Mouse (Mus musculus) hindbrain, embryonic 13.5 days (tissue): ENCODE results near the gene Gucy2c. TPM values are rescaled to one million over a fixed set of nuclear protein-coding genes. Genes with fewer than 3 reads are reported as not detected.

ENCODE experiments used
- ATAC-seq: fragments of 200-750 bp; cut with Nextera tagmentation; 2 replicates; pipeline ENCODE4 v1.8.0; 2017; ENCODE audit warnings: moderate TSS enrichment; ENCODE audit not compliant: low FRiP score
- H3K27ac ChIP-seq: fragments of 300-500 bp; sonication (generic); 2 replicates; pipeline ENCODE4 v1.5.1; 2015; ENCODE audit warnings: inconsistent platforms, mild to moderate bottlenecking, moderate library complexity
- H3K27me3 ChIP-seq: fragments of 300-500 bp; sonication (generic); 2 replicates; pipeline ENCODE4 v1.6.1; 2015; ENCODE audit warnings: mild to moderate bottlenecking, inconsistent platforms
- H3K36me3 ChIP-seq: fragments of 300-500 bp; sonication (generic); 2 replicates; pipeline ENCODE4 v1.6.1; 2015; ENCODE audit warnings: mild to moderate bottlenecking, inconsistent platforms
- H3K4me1 ChIP-seq: fragments of 300-500 bp; sonication (generic); replicated peaks from 2 replicates; pipeline ENCODE4 v1.6.1; 2015; ENCODE audit warnings: inconsistent platforms
- H3K4me2 ChIP-seq: fragments of 300-500 bp; sonication (generic); 2 replicates; pipeline ENCODE4 v1.6.1; 2015; ENCODE audit warnings: inconsistent platforms, mild to moderate bottlenecking, moderate library complexity
- H3K4me3 ChIP-seq: fragments of 300-500 bp; sonication (generic); 2 replicates; pipeline ENCODE4 v1.5.1; 2015; ENCODE audit warnings: mild to moderate bottlenecking, inconsistent platforms
- H3K9ac ChIP-seq: fragments of 300-500 bp; sonication (generic); 2 replicates; pipeline ENCODE4 v1.6.1; 2015; ENCODE audit warnings: mild to moderate bottlenecking, inconsistent platforms
- H3K9me3 ChIP-seq: fragments of 300-500 bp; sonication (generic); 2 replicates; pipeline ENCODE4 v1.6.1; 2016; ENCODE audit warnings: inconsistent platforms
- WGBS: fragments of 180-500 bp; shearing (Covaris S2); methylation state at CpG from one replicate; pipeline ENCODE4 v1.1.7; 2015; 5-methylcytosine and 5-hydroxymethylcytosine counted together
- polyA plus RNA-seq: library from polyadenylated mRNA; unstranded; fragments of >200 nt; fragmentation: Nextera tagmentation; extraction: Ambion mirVana; gene quantifications from 2 replicates; pipeline ENCODE4 v1.2.1, GENCODE M21; 2015

The Gucy2c gene
- polyA plus RNA-seq, 1 experiment from 2014 or later = 0.09 TPM

DNA sequence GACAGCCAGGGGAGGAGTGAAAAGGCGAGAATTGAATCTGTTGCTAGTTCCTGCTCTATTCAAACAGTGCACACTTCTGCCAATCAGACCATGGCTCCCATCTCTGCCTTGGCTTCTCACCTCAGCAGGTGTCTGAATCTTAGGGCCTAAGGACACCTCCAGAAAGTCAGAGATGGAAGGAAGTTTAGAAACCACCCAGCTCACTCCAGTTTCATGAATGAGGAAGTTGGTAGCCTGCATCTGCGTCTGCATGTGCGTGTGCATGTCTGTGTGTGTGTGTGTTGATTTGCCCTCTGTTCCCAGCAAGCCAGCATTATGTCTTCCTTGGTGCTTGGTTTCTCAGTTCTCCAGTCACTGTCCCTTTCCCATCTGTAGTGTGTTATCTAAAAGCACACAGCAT, 67.5 kb downstream of the Gucy2c start:
- no peaks in the 10 kb centered on the region for H3K27me3 ChIP-seq
- H3K27ac ChIP-seq = no peak overlapping the region
- no peak for ATAC-seq
- no peak overlapping the region for H3K4me3 ChIP-seq
- 90% methylated on average over 3 of the region's 3 CpGs for WGBS
- H3K9ac ChIP-seq = no peak overlapping the region
- no peaks in the 10 kb centered on the region for H3K36me3 ChIP-seq
- H3K4me2 ChIP-seq = no peak overlapping the region
- no peaks in the 10 kb centered on the region for H3K9me3 ChIP-seq
- H3K4me1 ChIP-seq = no peaks in the 10 kb centered on the region

DNA sequence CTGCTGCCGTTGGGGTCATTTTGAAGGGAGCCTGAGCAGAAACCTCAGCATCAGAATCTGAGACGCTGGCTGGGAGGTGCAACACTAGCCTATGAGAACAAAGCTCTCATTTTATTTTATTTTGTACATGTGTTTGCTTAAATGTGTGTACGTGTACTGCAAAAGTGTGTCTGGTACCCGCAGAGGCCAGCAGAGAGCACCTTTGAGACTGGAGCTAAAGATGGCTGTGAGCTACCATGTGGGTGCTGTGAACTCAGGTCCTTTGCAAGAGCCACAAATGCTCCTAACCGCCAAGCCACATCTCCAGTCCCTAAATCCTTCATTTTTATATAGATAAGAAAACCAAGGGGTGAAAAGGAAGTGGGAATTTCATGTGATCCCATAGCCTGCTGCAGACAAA, 71.2 kb downstream of the Gucy2c start:
- H3K27ac ChIP-seq = no peak overlapping the region
- no peak overlapping the region for H3K4me2 ChIP-seq
- 92% methylated on average over 5 of the region's 5 CpGs for WGBS
- no peaks in the 10 kb centered on the region for H3K27me3 ChIP-seq
- H3K4me3 ChIP-seq = no peak overlapping the region
- ATAC-seq = no peak
- no peak overlapping the region for H3K9ac ChIP-seq
- no peaks in the 10 kb centered on the region for H3K4me1 ChIP-seq
- H3K36me3 ChIP-seq = no peaks in the 10 kb centered on the region
- no peaks in the 10 kb centered on the region for H3K9me3 ChIP-seq

- Histone ChIP-seq H3K9ac (no peak overlapping the region), H3K4me1 (no peaks in the 10 kb centered on the region), H3K4me3 (no peak overlapping the region), H3K36me3 (no peaks in the 10 kb centered on the region), H3K4me2 (no peak overlapping the region), H3K27me3 (no peaks in the 10 kb centered on the region), H3K9me3 (no peaks in the 10 kb centered on the region), H3K27ac (no peak overlapping the region)
- WGBS = 92% methylated on average over 6 of the region's 6 CpGs
- ATAC-seq = no peak
Observed at GRCm38 (mm10) chr6:136708597-136708996, 73.0 kb downstream of the Gucy2c start.

GRCm38 (mm10) chr6:136701878-136702277, 79.7 kb downstream of the Gucy2c start:
- Histone ChIP-seq H3K4me2 (no peak overlapping the region), H3K9ac (no peak overlapping the region), H3K27ac (no peak overlapping the region), H3K4me3 (no peak overlapping the region), H3K4me1 (no peaks in the 10 kb centered on the region), H3K27me3 (no peaks in the 10 kb centered on the region), H3K9me3 (no peaks in the 10 kb centered on the region), H3K36me3 (no peaks in the 10 kb centered on the region)
- no peak for ATAC-seq
- 98% methylated on average over 3 of the region's 3 CpGs for WGBS

DNA sequence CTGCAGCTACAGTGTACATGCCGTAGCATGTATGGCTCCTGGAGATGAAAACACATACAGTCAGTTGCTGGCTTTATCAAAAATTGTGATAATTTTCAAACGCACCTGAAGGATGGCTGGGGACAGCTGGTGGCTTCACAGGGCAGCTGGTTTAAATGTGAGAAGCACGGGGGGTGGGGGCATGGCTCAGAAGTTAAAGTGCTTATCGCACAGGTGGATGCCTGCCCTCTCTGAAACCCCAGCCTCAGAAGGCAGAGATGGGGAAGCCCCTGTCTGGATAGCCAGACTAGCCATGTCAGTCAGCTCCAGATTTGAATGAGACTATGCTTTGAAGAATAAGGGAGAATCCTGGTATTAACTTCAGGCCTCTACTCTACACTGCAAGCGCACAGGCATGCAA, 80.4 kb downstream of the Gucy2c start:
- H3K9me3 ChIP-seq = no peaks in the 10 kb centered on the region
- no peak overlapping the region for H3K4me2 ChIP-seq
- ATAC-seq = no peak
- no peaks in the 10 kb centered on the region for H3K27me3 ChIP-seq
- H3K4me1 ChIP-seq = no peaks in the 10 kb centered on the region
- no peak overlapping the region for H3K27ac ChIP-seq
- 89% methylated on average over 5 of the region's 5 CpGs for WGBS
- no peak overlapping the region for H3K4me3 ChIP-seq
- no peaks in the 10 kb centered on the region for H3K36me3 ChIP-seq
- H3K9ac ChIP-seq = no peak overlapping the region

GRCm38 (mm10) chr6:136691314-136691713, 90.3 kb downstream of the Gucy2c start:
- no peak for ATAC-seq
- Histone ChIP-seq H3K9me3 (no peaks in the 10 kb centered on the region), H3K4me1 (no peaks in the 10 kb centered on the region), H3K27ac (no peak overlapping the region), H3K4me3 (no peak overlapping the region), H3K27me3 (no peaks in the 10 kb centered on the region), H3K36me3 (no peaks in the 10 kb centered on the region), H3K9ac (no peak overlapping the region), H3K4me2 (no peak overlapping the region)
- WGBS = 93% methylated on average over 6 of the region's 6 CpGs

- Histone ChIP-seq H3K27me3 (no peaks in the 10 kb centered on the region), H3K4me2 (no peak overlapping the region), H3K36me3 (no peaks in the 10 kb centered on the region), H3K27ac (no peak overlapping the region), H3K4me3 (no peak overlapping the region), H3K9ac (no peak overlapping the region), H3K4me1 (no peaks in the 10 kb centered on the region), H3K9me3 (no peaks in the 10 kb centered on the region)
- no peak for ATAC-seq
- WGBS = 87% methylated on average over 5 of the region's 5 CpGs
Observed at GRCm38 (mm10) chr6:136690527-136690926, 91.0 kb downstream of the Gucy2c start.

DNA sequence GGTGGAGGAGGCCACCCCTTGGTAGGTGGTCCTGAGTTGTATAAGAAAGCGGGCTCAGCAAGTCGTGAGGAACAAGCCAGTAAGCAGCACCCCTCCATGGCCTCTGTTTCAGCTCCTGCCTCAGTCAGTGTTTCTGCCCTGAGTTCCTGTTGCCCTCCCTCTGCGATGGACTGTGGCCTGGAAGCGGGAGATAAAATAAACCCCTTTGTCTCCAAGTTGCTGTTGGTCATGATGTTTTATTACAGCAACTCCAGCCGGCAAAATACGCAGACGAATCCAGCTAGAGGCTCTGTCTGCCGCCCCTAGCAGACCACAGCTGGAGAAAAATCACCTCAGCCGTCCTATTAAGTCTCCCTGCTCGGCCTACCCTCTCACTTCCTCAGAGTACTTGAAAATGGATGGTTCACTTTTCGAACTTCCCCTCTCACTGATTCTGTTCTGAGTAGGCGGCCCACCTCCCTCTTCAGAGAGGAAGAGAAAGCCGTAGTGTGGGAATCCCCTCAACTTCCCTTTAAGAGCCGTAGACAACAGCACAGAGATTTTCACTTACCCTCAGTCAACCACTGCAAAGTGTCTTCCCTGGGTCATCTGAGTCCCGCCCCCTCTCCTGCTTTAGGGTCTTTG, 91.7 kb downstream of the Gucy2c start:
- Histone ChIP-seq H3K4me2 (no peak overlapping the region), H3K27ac (no peak overlapping the region), H3K4me1 (no peaks in the 10 kb centered on the region), H3K4me3 (no peak overlapping the region), H3K9ac (no peak overlapping the region), H3K36me3 (no peaks in the 10 kb centered on the region), H3K9me3 (no peaks in the 10 kb centered on the region), H3K27me3 (no peaks in the 10 kb centered on the region)
- 81% methylated on average over 15 of the region's 15 CpGs for WGBS
- ATAC-seq = no peak

DNA sequence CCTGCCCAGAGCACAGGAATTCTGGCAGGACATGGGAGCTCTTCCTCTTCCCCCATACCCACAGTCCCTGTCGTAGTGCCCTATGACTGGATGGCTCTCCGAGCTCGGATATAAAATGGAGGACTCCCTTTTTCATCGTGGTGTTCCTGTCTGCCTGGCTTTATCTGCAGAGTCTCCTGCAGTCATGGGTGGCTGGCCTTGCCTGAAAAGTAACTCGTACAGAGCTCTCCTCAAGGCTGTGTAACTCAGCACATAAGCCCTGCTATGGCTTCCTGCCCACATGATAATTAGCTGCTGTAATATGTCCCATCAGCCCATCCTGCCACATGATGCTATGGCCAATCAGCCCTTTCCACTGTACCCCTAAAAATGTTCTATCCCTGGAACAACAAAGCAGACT, 96.1 kb downstream of the Gucy2c start:
- Histone ChIP-seq H3K9ac (no peak overlapping the region), H3K4me2 (no peak overlapping the region), H3K4me3 (no peak overlapping the region), H3K9me3 (no peaks in the 10 kb centered on the region), H3K27me3 (no peaks in the 10 kb centered on the region), H3K27ac (no peak overlapping the region), H3K4me1 (no peaks in the 10 kb centered on the region), H3K36me3 (no peaks in the 10 kb centered on the region)
- 73% methylated on average over 5 of the region's 5 CpGs for WGBS
- no peak for ATAC-seq

DNA sequence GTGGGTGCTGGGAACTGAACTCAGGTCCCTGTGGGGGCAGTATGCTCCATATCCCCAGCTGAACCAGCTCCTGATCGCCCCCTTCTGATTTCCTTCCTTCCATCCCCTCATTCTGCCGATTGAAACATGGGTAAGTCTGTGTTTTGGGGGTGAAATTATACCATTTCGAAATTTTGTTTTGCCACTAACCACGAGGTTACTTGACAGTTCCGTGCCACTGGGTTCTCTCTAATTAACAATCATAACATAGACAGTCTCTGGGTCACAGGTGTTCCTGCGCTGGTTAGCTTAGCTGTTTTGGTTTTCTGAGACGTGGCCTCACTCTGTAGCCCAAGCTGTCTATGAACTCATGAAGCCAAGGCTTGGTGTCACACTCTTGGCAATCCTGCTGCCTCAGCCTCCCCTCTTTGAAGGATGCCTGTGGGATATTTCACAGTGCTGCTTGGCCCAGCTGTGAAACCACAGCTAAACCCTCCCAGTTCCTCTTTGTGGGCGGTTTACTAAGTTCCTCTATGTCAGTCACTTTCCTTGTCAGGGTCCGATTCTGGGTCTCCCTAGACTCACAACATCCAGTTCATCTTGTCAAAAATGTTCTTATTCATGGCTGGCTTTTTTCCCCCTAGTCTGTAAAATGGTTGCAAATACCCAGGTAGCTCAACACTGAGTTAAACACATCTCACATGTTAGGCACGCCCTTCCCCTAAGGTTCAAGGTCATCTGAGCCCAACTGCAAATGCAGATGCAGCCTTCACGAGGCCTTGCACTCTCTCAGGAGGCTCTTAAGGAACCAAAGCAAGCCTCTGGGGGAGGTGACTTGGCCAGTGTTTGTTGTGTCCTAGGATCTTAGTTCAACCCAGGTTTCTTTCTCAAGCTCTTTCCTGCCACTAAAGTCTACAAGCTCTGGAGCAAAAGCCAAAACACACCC, 97.9 kb downstream of the Gucy2c start:
- no peak overlapping the region for H3K4me3 ChIP-seq
- no peak overlapping the region for H3K9ac ChIP-seq
- H3K36me3 ChIP-seq = no peaks in the 10 kb centered on the region
- no peak for ATAC-seq
- no peaks in the 10 kb centered on the region for H3K27me3 ChIP-seq
- no peaks in the 10 kb centered on the region for H3K9me3 ChIP-seq
- no peaks in the 10 kb centered on the region for H3K4me1 ChIP-seq
- no peak overlapping the region for H3K27ac ChIP-seq
- 89% methylated on average over 11 of the region's 11 CpGs for WGBS
- no peak overlapping the region for H3K4me2 ChIP-seq

DNA sequence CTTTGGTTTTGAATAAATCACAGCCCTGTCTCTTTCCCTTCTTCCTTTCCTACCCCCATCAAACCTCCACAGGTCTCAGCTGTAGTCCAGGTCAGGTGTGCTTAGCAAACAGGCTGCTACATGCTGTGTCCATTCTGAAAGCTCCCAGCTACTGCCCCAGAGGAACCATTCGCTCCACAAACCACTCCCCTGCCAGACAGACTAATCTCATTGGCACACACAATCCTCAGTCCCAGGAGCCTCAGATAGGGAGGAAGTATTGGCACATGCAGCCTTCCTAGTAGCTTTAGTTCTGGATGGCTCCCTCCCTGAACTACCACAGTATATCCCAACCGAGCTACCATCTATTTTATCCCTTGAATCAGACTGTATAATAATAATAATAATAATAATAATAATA, 102.2 kb downstream of the Gucy2c start:
- Histone ChIP-seq H3K36me3 (no peaks in the 10 kb centered on the region), H3K4me2 (no peak overlapping the region), H3K27ac (no peak overlapping the region), H3K27me3 (no peaks in the 10 kb centered on the region), H3K9me3 (0 out of 2 replicates have a peak, but pooled peaks cover 2% of the 10 kb centered on the region), H3K4me3 (no peak overlapping the region), H3K9ac (no peak overlapping the region), H3K4me1 (no peaks in the 10 kb centered on the region)
- 23% methylated on average over 2 of the region's 2 CpGs for WGBS
- ATAC-seq = no peak

DNA sequence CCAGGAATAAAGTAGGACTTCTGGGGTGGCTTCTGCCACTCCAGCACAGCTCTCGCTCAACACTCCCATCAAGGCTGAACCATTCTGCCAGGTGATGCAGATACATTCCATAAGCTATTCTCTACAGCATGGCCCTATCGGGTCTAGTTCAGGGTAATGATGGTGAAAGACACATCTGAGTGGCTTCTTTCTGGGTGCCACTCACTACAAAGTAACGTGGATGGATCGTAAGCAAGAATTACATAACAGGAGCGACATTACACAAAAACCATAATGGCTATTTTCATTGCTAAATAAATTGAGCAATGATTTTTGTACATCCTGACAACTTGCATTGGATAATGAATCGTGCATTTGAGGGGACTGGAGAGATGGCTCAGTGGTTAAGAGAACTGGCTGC, 106.6 kb downstream of the Gucy2c start:
- 92% methylated on average over 6 of the region's 6 CpGs for WGBS
- no peaks in the 10 kb centered on the region for H3K27me3 ChIP-seq
- no peak overlapping the region for H3K4me3 ChIP-seq
- peaks cover 10% of the 10 kb centered on the region; the same call in 1 of the 2 replicates for H3K9me3 ChIP-seq
- H3K4me2 ChIP-seq = no peak overlapping the region
- H3K9ac ChIP-seq = no peak overlapping the region
- ATAC-seq = no peak
- no peak overlapping the region for H3K27ac ChIP-seq
- no peaks in the 10 kb centered on the region for H3K36me3 ChIP-seq
- no peaks in the 10 kb centered on the region for H3K4me1 ChIP-seq

DNA sequence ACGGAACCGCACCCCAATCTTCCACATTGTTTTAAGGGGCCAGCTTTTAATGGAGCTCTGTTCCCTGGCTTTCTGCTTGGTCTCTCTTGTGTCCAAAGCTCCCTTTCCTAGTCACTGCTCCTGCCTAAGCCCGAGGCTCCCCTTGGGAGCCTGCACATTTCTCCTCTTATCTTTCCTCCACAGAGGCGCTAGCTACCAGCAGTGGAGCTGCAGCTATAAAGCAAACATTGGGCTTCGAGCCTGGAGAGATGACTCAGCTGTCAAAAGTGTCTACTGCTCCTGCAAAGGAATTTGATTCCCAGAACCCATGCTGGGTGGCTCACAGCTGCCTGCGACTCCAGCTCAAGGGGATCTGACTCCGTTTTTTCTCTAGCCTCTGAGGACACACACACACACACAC, 109.1 kb downstream of the Gucy2c start:
- no peak overlapping the region for H3K27ac ChIP-seq
- no peaks in the 10 kb centered on the region for H3K36me3 ChIP-seq
- H3K9me3 ChIP-seq = peaks cover 10% of the 10 kb centered on the region; the same call in 1 of the 2 replicates
- no peaks in the 10 kb centered on the region for H3K27me3 ChIP-seq
- no peaks in the 10 kb centered on the region for H3K4me1 ChIP-seq
- no peak overlapping the region for H3K4me2 ChIP-seq
- H3K4me3 ChIP-seq = no peak overlapping the region
- ATAC-seq = no peak
- 73% methylated on average over 7 of the region's 7 CpGs for WGBS
- H3K9ac ChIP-seq = no peak overlapping the region
